Mouse (Mus musculus): ENCODE results near the gene Auts2.

Auts2 gene

DNA sequence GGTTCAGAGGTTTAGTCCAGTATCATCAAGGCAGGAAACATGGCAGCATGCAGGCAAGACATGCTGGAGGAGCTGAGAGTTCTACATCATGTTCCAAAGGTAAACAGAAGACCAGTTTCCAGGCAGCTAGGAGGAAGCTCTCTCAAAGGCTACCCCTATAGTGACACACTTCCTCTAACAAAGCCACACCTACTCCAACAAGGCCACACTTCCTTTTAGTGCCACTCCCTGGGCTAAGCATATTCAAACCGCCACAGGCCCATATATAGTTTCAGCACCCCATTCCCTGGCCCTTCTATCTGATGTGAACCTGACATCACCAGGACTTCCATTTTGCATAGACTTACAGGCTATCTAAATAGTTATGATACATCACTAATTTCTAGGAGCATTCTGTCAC, 863.6 kb downstream of the Auts2 start:
- no peak for DNase-seq (ENCODE audit: low read depth, low spot score)

GRCm38 (mm10) chr5:131677518-131677917, 865.6 kb downstream of the Auts2 start:
- DNase-seq (ENCODE audit: low read depth, low spot score), result no peak

GRCm38 (mm10) chr5:131673696-131674095, 869.4 kb downstream of the Auts2 start:
- DNase-seq (ENCODE audit: low read depth, low spot score), result no peak

DNA sequence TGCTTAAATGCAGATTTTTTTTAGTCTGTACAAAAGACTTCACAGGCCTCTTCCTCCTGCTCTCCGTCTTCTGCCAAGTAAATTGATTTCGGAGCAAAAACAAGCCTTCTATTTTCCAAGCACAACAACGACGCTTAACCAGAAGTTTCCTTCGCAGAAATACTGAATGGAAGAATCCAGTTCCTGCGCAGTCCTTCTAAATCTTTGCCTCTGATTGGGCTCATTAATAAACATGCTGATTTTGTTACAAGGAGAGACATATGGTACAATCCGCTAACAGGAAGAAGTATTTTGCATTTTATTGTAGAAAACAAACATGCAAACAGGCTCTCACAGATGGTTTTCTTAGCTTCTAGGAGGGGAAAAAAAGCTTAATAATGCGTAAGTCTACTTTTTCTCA, 878.1 kb downstream of the Auts2 start:
- DNase-seq (ENCODE audit: low read depth, low spot score), result no peak

DNA sequence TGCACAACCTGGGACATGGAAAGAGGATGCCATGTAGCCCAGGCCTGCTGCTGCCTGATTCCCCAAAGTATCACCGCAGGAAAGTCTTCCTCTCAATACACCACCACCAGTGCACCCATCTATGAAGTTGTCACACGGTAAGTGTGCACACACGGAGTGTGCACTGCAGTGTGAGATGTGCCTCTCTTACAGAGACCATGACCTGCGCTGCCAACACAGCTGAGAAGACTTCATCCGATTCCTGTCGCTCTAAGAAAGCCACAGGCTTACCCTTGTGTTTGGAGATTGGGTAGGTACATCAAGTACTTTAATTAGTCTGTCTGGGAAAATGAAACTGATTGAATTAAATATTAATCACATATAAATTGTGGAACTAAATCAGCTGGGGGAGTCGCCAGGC, 878.5 kb downstream of the Auts2 start:
- DNase-seq (ENCODE audit: low read depth, low spot score), result no peak

- DNase-seq (ENCODE audit: low read depth, low spot score), result no peak
These were observed 880.5 kb downstream of the Auts2 start for GRCm38 (mm10) chr5:131662657-131663056.

- DNase-seq (ENCODE audit: low read depth, low spot score), result no peak
These were observed 884.2 kb downstream of the Auts2 start for GRCm38 (mm10) chr5:131658822-131659515.

GRCm38 (mm10) chr5:131654206-131654605, 888.9 kb downstream of the Auts2 start:
- no peak for DNase-seq (ENCODE audit: low read depth, low spot score)

- no peak for DNase-seq (ENCODE audit: low read depth, low spot score)
These were observed 892.7 kb downstream of the Auts2 start for GRCm38 (mm10) chr5:131650381-131650891.

GRCm38 (mm10) chr5:131647683-131648119, 895.4 kb downstream of the Auts2 start:
- no peak for DNase-seq (ENCODE audit: low read depth, low spot score)

- DNase-seq (ENCODE audit: low read depth, low spot score), result no peak
These were observed 896.0 kb downstream of the Auts2 start for GRCm38 (mm10) chr5:131647104-131647682.

GRCm38 (mm10) chr5:131646192-131646775, 896.9 kb downstream of the Auts2 start:
- no peak for DNase-seq (ENCODE audit: low read depth, low spot score)

GRCm38 (mm10) chr5:131645341-131646191, 897.6 kb downstream of the Auts2 start:
- DNase-seq (ENCODE audit: low read depth, low spot score), result no peak

- no peak for DNase-seq (ENCODE audit: low read depth, low spot score)
These were observed 898.8 kb downstream of the Auts2 start for GRCm38 (mm10) chr5:131644331-131644730.

DNA sequence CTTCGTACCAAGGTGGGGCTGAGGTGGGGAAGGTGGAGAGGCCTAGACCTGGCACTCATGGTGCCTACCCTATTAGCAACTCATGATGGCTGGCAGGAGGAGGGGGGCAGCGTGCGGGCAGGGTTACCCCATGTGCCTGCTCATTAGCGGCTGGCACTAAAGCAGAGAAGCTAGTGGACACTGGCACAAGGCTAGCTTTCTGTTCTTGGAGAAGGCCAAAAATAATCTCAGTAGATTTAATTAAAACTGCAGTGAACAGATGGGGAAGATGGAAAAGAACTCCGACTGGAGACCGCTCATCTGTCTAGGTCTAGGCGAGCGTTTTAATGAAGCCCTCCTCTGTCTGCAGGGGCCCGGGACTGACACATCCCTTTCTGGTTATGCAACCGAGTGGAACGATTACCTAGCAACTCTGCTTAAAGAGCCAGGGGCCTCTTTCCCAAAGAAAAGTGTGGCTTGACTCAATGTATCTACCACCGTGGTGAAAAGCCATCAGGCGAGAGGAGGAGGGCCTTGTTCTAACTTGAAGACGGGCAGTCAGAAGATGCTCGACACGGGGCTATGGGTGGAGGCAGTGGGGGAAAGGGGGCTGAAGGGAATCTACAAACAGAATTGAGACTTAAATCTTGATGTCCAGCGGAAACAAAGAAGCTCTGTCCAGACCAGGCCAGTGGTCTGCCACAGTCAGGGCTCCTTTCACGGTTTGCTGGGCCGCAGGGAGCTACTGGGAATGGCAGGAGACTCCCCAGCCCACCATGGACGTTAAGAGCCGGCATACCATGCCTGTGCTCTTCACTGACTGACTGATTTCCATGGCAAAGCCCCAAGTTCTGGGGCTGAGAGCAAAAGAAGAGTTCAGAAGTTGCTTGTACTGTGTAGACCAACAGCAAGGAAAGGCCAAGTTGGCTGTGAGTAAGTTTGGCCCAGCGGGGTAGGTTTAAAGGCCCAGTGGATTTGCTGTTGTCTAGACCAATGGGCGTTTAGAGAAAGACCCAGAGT, 899.7 kb downstream of the Auts2 start:
- no peak for DNase-seq (ENCODE audit: low read depth, low spot score)

- no peak for DNase-seq (ENCODE audit: low read depth, low spot score)
These were observed 900.4 kb downstream of the Auts2 start for GRCm38 (mm10) chr5:131642752-131643151.

DNA sequence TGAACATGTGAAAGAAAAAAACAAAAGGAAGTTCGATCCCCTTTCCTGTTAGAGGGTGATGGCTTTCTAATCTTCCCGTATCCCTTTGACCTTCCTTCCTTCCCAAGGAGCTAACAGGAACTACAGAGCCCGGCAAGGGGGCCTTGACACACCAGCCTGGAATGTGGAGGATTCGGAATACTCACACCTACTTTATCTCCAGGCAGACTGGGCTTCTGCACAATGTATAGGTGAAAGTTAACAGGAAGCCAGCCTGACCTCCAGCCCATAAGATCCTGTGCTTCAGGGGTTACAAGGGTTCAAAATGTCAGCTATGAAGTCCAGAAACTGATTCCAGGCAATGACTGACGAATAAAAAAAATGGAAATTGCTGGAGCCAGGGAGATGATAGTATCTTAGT, 906.7 kb downstream of the Auts2 start:
- DNase-seq (ENCODE audit: low read depth, low spot score), result no peak

- no peak for DNase-seq (ENCODE audit: low read depth, low spot score)
These were observed 908.4 kb downstream of the Auts2 start for GRCm38 (mm10) chr5:131634731-131635130.

DNA sequence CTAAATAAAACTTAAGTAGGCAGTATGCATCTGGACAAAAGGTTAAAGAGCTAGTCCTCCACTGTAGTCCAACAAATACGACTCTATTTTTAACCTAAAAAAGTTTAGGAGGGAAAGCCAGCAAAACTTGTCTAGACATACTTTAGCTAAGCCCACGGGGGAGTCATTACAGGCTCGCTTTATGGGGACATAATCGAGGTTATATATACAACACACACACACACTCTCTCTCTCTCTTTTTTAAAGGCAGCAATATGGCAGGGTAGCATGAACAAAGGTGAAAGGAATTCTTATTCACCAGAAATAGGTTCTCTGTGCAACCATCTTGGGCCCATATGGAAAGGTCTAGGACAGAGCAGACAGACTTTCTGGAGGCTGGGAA, 911.2 kb downstream of the Auts2 start:
- DNase-seq (ENCODE audit: low read depth, low spot score), result no peak

DNA sequence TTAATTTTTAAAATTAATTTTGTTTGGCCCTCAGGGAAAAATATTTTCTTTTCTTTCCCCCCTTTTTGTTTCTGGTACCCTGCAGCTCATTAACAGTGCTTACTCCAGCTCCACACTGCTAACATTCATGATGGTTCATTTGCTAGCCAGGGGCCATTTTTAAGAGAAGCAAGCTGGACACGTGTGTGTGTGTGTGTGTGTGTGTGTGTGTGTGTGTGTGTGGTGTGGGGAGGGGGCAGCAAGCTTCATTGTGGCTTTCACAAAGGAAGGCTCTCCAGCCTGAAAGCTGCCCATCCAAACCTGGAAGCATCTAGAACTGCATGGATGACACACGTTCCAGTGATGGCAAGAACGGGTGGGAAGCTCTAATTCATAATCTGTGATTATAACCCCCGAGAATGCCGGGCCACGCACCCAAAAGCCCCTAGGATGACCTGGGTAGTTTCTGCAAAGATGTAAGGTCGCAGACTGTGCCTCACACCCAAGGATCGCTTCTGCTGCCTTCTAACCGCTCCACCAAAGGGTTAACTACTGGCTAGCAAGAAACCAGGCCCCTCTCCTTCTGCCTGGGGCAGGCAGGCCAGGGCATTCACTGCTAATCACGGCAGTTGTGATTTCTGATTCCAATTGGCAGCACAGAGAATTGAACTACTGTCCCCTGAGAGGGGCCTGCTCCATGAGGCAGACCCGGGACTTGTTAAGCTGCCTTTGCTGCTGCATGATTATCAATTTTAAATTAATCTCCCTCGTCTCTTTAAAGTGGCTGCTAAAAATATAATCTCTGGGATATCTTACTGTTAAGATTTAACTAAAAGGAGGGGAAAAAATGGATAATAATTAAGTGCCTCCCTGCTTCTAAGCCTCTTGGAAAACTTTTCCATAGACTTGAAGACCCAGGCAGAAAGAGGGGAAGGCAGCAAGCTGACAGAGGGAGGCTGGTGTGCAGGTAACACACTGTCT, 911.8 kb downstream of the Auts2 start:
- no peak for DNase-seq (ENCODE audit: low read depth, low spot score)

Measured in c-Kit-negative CD71-positive TER-119-positive erythroid progenitor cells, embryonic 14.5 days (primary cell).